Mouse (Mus musculus): Measurements from ENCODE around the gene Vmn1r50. TPM values are rescaled to one million over a fixed set of nuclear protein-coding genes. Genes with fewer than 3 reads are reported as not detected.
"Not testable (repeated sequence)": the region's sequence is repeated elsewhere in the genome, so short reads cannot be mapped to it uniquely, and the experiment has no call there.

Gene Vmn1r50
- polyA plus RNA-seq (2016; fragmentation: Nextera tagmentation; extraction: Ambion mirVana), result not detected in 2 replicates

DNA sequence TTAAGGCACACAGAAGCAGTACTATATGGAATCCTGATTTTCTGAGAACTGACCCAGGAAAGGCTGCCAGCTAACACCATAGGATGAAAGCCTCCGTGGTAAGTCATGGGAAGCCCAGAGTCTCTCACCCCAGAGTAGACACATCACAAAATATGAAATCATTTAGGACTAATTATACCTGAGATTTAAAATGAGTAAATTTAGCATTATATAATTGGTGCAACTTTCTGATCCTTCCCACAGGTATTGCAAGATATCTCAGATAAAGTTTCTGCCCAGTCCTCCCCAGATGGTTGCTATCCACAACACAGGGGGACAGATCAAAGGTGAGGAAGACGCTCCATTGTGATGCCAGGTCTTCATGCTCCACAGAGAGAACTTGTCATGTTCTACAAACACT, at the start of gene Vmn1r50:
TSS of gene Vmn1r50 (plus strand) at position 301 of the 400 bp plus-strand sequence.
- WGBS, result 61% methylated on average over 2 of the region's 2 CpGs
- ATAC-seq (ENCODE audit: low FRiP score), result no peak
- H3K4me1 ChIP-seq, result no peaks in the 10 kb centered on the region
- 0 out of 2 replicates have a peak, but pooled peaks cover 12% of the 10 kb centered on the region for H3K9me3 ChIP-seq
- no peak within 1 kb of the TSS for H3K4me3 ChIP-seq (replicated peaks)
- no peaks in the 10 kb centered on the region for H3K36me3 ChIP-seq (replicated peaks)
- H3K27ac ChIP-seq, result no peak within 1 kb of the TSS
- H3K27me3 ChIP-seq, result no peaks in the 10 kb centered on the region
- no peak within 1 kb of the TSS for H3K9ac ChIP-seq
- no peak within 1 kb of the TSS for H3K4me2 ChIP-seq

DNA sequence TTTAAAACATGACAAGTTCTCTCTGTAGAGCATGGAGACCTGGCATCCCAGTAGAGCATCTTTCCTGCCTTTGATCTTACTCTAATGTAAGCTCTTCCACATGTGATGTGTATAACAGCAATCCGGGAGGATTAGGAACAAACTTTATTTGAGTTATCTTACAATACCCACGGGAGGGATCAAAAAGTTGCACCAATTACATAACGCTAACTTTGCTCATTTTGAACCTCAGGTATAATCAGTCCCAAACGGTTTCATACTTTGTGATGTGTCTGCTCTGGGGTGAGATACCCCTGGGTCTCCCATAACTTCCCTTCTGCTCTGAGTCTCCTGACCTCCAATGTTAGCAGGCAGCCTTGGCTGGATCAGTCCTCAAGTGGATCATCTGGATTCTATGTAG, 22.8 kb upstream of the Vmn1r50 start, which contains the start of gene Vmn1r49:
TSS of gene Vmn1r49 (minus strand) at position 101 of the 400 bp plus-strand sequence.
- 83% methylated on average over 4 of the region's 4 CpGs for WGBS

DNA sequence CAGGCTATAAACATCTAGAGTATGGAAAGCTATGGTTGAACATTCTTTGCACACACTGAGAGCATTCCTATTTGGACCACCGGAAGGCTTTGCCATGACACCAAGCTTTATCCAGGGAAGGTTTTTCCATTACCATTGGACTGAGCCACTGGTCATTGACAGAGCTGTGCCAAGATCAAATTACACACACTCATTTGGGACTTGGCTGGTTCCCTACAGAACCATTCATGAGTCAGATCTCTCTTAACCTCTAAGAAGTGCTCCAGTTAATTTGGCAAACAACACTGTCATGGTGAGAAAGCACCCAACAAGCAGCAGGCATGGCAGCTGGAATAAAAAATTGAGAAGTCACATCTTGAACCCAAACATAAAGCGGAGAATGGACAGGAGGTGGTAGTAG, 664 bp upstream of the Vmn1r50 start:
- no peaks in the 10 kb centered on the region for H3K4me1 ChIP-seq
- H3K4me3 ChIP-seq (replicated peaks), result no peak overlapping the region
- H3K4me2 ChIP-seq, result no peak overlapping the region
- H3K36me3 ChIP-seq (replicated peaks), result no peaks in the 10 kb centered on the region
- H3K9me3 ChIP-seq, result 0 out of 2 replicates have a peak, but pooled peaks cover 12% of the 10 kb centered on the region
- 94% methylated on average over 2 of the region's 2 CpGs for WGBS
- ATAC-seq (ENCODE audit: low FRiP score), result no peak
- H3K9ac ChIP-seq, result no peak overlapping the region
- H3K27me3 ChIP-seq, result no peaks in the 10 kb centered on the region
- H3K27ac ChIP-seq, result no peak overlapping the region

More for the DNA sequence above, 22.8 kb upstream of the Vmn1r50 start, which contains the start of gene Vmn1r49:
- Histone ChIP-seq H3K4me2 (no peak within 1 kb of the TSS), H3K36me3 (replicated peaks) (no peaks in the 10 kb centered on the region), H3K4me1 (no peaks in the 10 kb centered on the region), H3K27me3 (no peaks in the 10 kb centered on the region), H3K4me3 (replicated peaks) (no peak within 1 kb of the TSS), H3K27ac (no peak within 1 kb of the TSS), H3K9me3 (peaks cover 20% of the 10 kb centered on the region; the same call in 1 of the 2 replicates), H3K9ac (no peak within 1 kb of the TSS)
- ATAC-seq (ENCODE audit: low FRiP score), result no peak

DNA sequence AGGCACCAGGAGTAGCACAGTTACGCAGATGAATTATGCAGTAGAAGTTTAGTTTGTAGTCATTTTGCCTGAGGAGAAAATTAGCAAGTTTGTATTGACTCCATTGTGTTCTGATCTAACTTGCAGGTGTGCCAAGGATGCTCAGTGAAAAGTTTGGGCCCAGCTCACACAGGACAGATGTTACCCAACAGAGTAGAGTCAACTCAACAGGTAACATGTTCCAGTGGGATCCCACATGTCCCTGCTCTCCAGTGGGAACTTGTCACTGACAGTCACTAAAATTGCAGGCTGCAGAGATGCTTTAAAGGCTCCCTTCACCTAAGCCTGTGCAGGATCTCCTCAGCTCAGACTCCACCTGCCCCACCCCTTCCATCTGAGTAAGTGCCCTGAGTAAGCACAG, 21.1 kb downstream of the Vmn1r50 start, which contains the start of gene Vmn1r51:
TSS of gene Vmn1r51 (plus strand) at position 301 of the 400 bp plus-strand sequence.
- H3K27ac ChIP-seq; H3K4me3 ChIP-seq (replicated peaks); H3K27me3 ChIP-seq; ATAC-seq (ENCODE audit: low FRiP score); H3K9me3 ChIP-seq; H3K4me1 ChIP-seq; H3K4me2 ChIP-seq; H3K36me3 ChIP-seq (replicated peaks); H3K9ac ChIP-seq: not testable (repeated sequence)
- WGBS, result 96% methylated on average over 1 of the region's 1 CpGs

Other genes with a start within 250 kb of the Vmn1r50 start
- gene Vmn1r42, start 225.0 kb upstream of the Vmn1r50 start, polyA plus RNA-seq (2016; fragmentation: Nextera tagmentation; extraction: Ambion mirVana), result not detected in 2 replicates
- not detected in 2 replicates for gene Vmn1r43, start 225.0 kb upstream of the Vmn1r50 start, polyA plus RNA-seq (2016; fragmentation: Nextera tagmentation; extraction: Ambion mirVana)
- gene Vmn1r44, start 217.8 kb upstream of the Vmn1r50 start, polyA plus RNA-seq (2016; fragmentation: Nextera tagmentation; extraction: Ambion mirVana), result not detected in 2 replicates
- gene Vmn1r45, start 160.8 kb upstream of the Vmn1r50 start, polyA plus RNA-seq (2016; fragmentation: Nextera tagmentation; extraction: Ambion mirVana), result not detected in 2 replicates
- gene Vmn1r46, start 132.1 kb upstream of the Vmn1r50 start, polyA plus RNA-seq (2016; fragmentation: Nextera tagmentation; extraction: Ambion mirVana), result not detected in 2 replicates
- not detected in 2 replicates for gene Vmn1r47, start 85.3 kb upstream of the Vmn1r50 start, polyA plus RNA-seq (2016; fragmentation: Nextera tagmentation; extraction: Ambion mirVana)
- not detected in 2 replicates for gene Vmn1r48, start 64.6 kb upstream of the Vmn1r50 start, polyA plus RNA-seq (2016; fragmentation: Nextera tagmentation; extraction: Ambion mirVana)
- gene Vmn1r49, start 22.9 kb upstream of the Vmn1r50 start, polyA plus RNA-seq (2016; fragmentation: Nextera tagmentation; extraction: Ambion mirVana), result not detected in 2 replicates
- not detected in 2 replicates for gene Vmn1r51, start 21.2 kb downstream of the Vmn1r50 start, polyA plus RNA-seq (2016; fragmentation: Nextera tagmentation; extraction: Ambion mirVana)
- not detected in 2 replicates for gene Vmn1r52, start 73.4 kb downstream of the Vmn1r50 start, polyA plus RNA-seq (2016; fragmentation: Nextera tagmentation; extraction: Ambion mirVana)
- not detected in 2 replicates for gene V1ra8, start 101.4 kb downstream of the Vmn1r50 start, polyA plus RNA-seq (2016; fragmentation: Nextera tagmentation; extraction: Ambion mirVana)
- gene Vmn1r53, start 123.0 kb downstream of the Vmn1r50 start, polyA plus RNA-seq (2016; fragmentation: Nextera tagmentation; extraction: Ambion mirVana), result not detected in 2 replicates
- gene Vmn1r54, start 144.9 kb downstream of the Vmn1r50 start, polyA plus RNA-seq (2016; fragmentation: Nextera tagmentation; extraction: Ambion mirVana), result not detected in 2 replicates
- gene BC048671, start 199.8 kb downstream of the Vmn1r50 start, polyA plus RNA-seq (2016; fragmentation: Nextera tagmentation; extraction: Ambion mirVana), result not detected in 2 replicates
- gene Chst13, start 223.8 kb downstream of the Vmn1r50 start, polyA plus RNA-seq (2016; fragmentation: Nextera tagmentation; extraction: Ambion mirVana), result not detected in 2 replicates
- gene Uroc1, start 231.9 kb downstream of the Vmn1r50 start, polyA plus RNA-seq (2016; fragmentation: Nextera tagmentation; extraction: Ambion mirVana), result not detected in 2 replicates